Mouse (Mus musculus) liver, embryonic 14.5 days (tissue): ENCODE measurements around the gene Tada3. TPM values are rescaled to one million over a fixed set of nuclear protein-coding genes. Genes with fewer than 3 reads are reported as not detected.
A peak's percentile ranks its signal among the peaks of the same experiment; 100 is the strongest.

Experiments used
- ATAC-seq: fragments of 200-750 bp; cut with Nextera tagmentation; 2 replicates; pipeline ENCODE4 v1.8.0; 2017; ENCODE audit warnings: moderate number of reproducible peaks, mild to moderate bottlenecking, moderate library complexity; ENCODE audit not compliant: insufficient read depth
- DNase-seq, 3 experiments: peaks; one replicate each; pipeline ENCODE4 v3.0.0-alpha.2; 2012 to 2013; ENCODE audit warnings: low read depth in 3 of 3, low spot score in 3 of 3
- H3K27ac ChIP-seq: fragments of 300-500 bp; sonication (generic); 2 replicates; pipeline ENCODE4 v1.5.1; 2014; ENCODE audit warnings: moderate library complexity, mild to moderate bottlenecking, control low read depth, inconsistent platforms
- H3K27me3 ChIP-seq: fragments of 300-500 bp; sonication (generic); 2 replicates; pipeline ENCODE4 v1.6.1; 2014; ENCODE audit warnings: mild to moderate bottlenecking, low read length, moderate library complexity; ENCODE audit not compliant: control insufficient read depth, insufficient read depth
- H3K36me3 ChIP-seq: fragments of 300-500 bp; sonication (generic); replicated peaks from 2 replicates; pipeline ENCODE4 v1.6.1; 2014; ENCODE audit warnings: low read depth; ENCODE audit not compliant: control insufficient read depth, insufficient read depth
- H3K4me1 ChIP-seq, 2 experiments: fragments of 200-500 bp in 1 of 2; fragments of 300-500 bp in 1 of 2; sonication (generic) in 1 of 2; replicated peaks; 2 replicates each; pipeline ENCODE4 v1.6.1; 2012 to 2014; ENCODE audit warnings: antibody characterized with exemption in 1 of 2, inconsistent platforms in 1 of 2, low read length in 1 of 2; ENCODE audit not compliant: control insufficient read depth in 2 of 2, insufficient read depth in 2 of 2
- H3K4me2 ChIP-seq: fragments of 300-500 bp; sonication (generic); 2 replicates; pipeline ENCODE4 v1.6.1; 2014; ENCODE audit warnings: low read depth, mild to moderate bottlenecking, control low read depth, moderate library complexity
- H3K4me3 ChIP-seq, 2 experiments: fragments of 200-500 bp in 1 of 2; fragments of 300-500 bp in 1 of 2; sonication (generic) in 1 of 2; 2 replicates each; pipeline ENCODE4 v1.5.1; 2012 to 2014; ENCODE audit warnings: low read depth in 2 of 2, low read length in 2 of 2, mild to moderate bottlenecking in 2 of 2, control low read depth in 1 of 2, inconsistent platforms in 1 of 2, moderate library complexity in 1 of 2; ENCODE audit not compliant: insufficient read depth in 1 of 2
- H3K9ac ChIP-seq: fragments of 300-500 bp; sonication (generic); replicated peaks from 2 replicates; pipeline ENCODE4 v1.6.1; 2014; ENCODE audit warnings: mild to moderate bottlenecking, control low read depth, moderate library complexity
- H3K9me3 ChIP-seq: fragments of 300-500 bp; sonication (generic); 2 replicates; pipeline ENCODE4 v1.6.1; 2016; ENCODE audit warnings: low read length, mixed read lengths; ENCODE audit not compliant: control insufficient read depth
- CTCF ChIP-seq: IDR thresholded peaks from 2 replicates; pipeline ENCODE4 v1.5.1; 2016; ENCODE audit warnings: antibody characterized with exemption, low read depth, control low read depth
- EP300 ChIP-seq: IDR thresholded peaks from 2 replicates; pipeline ENCODE4 v1.6.1; 2016; ENCODE audit warnings: antibody characterized with exemption, low read depth
- WGBS: fragments of 180-500 bp; shearing (Covaris S2); extraction: QIAGEN DNeasy Blood & Tissue Kit; methylation state at CpG from one replicate; pipeline ENCODE4 v1.1.7; 2014; ENCODE audit not compliant: insufficient replicate concordance; 5-methylcytosine and 5-hydroxymethylcytosine counted together
- polyA plus RNA-seq, 2 experiments: library from polyadenylated mRNA; depleted of rRNA in 1 of 2; stranded (reverse) in 1 of 2; unstranded in 1 of 2; fragments of >200 nt; fragmentation: Nextera tagmentation in 1 of 2; extraction: Ambion mirVana in 1 of 2; gene quantifications; 2 replicates each; pipeline versions ENCODE4 v1.2.1 to v1.2.3; 2012 to 2014

Gene Tada3
- polyA plus RNA-seq, 2 experiments: 15.1 to 15.6 TPM

GRCm38 (mm10) chr6:113388960-113389359 lies 11.3 kb upstream of the Tada3 start, which contains the start of gene Ttll3:
TSS of gene Ttll3 (plus strand) at chr6:113389260.
- no peak for ATAC-seq
- Histone ChIP-seq H3K4me3 (no peak within 1 kb of the TSS), H3K27ac (no peak within 1 kb of the TSS), H3K9ac (no peak within 1 kb of the TSS), H3K36me3 (peaks cover 59% of the 10 kb centered on the region), H3K4me1 (0 out of 4 replicates have a peak, but pooled peaks cover 0 to 2% of the 10 kb centered on the region in 2 experiments), H3K27me3 (peaks cover 6% of the 10 kb centered on the region), H3K4me2 (no peak within 1 kb of the TSS), H3K9me3 (no peaks in the 10 kb centered on the region)
- DNase-seq: no peak
- WGBS: 78% methylated on average over 8 of the region's 8 CpGs
- TF ChIP-seq CTCF (no peak), EP300 (no peak)

- H3K4me1 ChIP-seq: no peaks in the 10 kb centered on the region
- H3K9ac ChIP-seq: no peak overlapping the region
- H3K27ac ChIP-seq: no peak overlapping the region
- TF ChIP-seq CTCF (no peak), EP300 (no peak)
- no peak overlapping the region for H3K4me2 ChIP-seq
- H3K27me3 ChIP-seq: no peaks in the 10 kb centered on the region
- DNase-seq (no peak), ATAC-seq (no peak)
- H3K36me3 ChIP-seq: peaks cover 87% of the 10 kb centered on the region
- 69% methylated on average over 3 of the region's 3 CpGs for WGBS
- no peak overlapping the region for H3K4me3 ChIP-seq
- no peaks in the 10 kb centered on the region for H3K9me3 ChIP-seq
Observed at GRCm38 (mm10) chr6:113386025-113386424, 8.3 kb upstream of the Tada3 start.

DNA sequence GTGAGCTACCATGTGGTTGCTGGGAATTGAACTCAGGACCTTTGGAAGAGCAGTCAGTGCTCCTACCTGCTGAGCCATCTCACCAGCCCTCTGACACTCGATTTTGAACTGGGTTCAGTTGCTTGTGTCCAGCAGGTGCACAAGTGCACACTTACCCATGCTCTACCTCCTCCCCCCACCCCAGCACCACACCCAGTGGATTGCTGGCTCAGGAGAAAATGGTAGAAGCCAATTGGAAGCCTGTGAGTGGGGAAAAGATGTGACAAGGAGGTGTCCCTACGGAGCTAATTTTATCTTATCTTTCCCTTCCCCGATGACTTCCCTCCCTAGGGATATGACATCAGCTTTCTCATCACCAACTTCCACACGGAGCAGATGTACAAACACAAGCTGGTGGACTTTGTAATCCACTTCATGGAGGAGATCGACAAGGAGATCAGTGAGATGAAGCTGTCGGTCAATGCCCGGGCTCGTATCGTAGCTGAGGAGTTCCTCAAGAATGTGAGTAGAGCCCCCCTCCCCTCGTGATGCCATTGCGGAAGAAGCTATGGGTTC lies 7.6 kb upstream of the Tada3 start:
- DNase-seq (no peak), ATAC-seq (no peak)
- WGBS: 76% methylated on average over 11 of the region's 11 CpGs
- Histone ChIP-seq H3K4me3 (no peak overlapping the region), H3K9me3 (no peaks in the 10 kb centered on the region), H3K27me3 (no peaks in the 10 kb centered on the region), H3K4me2 (no peak overlapping the region), H3K36me3 (peaks cover 90% of the 10 kb centered on the region), H3K9ac (no peak overlapping the region), H3K27ac (no peak overlapping the region), H3K4me1 (peaks cover 0 to under 1% of the 10 kb centered on the region in 2 experiments; a peak in 1 of 4 replicates)
- no peak for TF ChIP-seq CTCF
- TF ChIP-seq EP300: no peak

DNA sequence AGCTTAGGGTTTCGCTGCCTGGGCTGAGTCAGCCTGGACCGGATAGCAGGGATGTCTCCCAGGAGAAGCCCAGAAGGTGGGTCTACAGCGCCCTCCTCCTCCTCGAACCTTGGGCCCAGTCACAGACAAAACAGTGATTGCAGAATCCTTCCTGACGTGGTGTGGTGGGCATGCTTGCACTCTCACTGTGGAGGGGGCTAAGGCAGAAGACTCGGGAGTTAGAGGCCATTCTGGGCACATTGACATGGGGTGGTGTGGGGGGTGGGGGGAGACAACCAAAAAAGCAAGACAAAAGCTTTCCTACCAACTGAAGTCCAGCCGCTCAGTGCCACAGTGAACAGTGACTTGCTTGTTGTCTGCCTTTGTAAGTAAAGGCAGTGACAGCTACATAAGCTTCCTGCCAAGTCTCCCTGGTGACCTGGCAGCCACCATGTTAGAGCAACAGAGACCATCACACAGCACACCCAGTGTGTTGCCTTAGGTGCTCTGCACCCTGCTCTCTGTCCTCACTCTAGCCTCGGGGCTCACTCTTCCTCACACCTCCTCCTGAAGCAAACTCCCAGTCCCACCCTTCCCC lies 6.8 kb upstream of the Tada3 start:
- WGBS: 75% methylated on average over 8 of the region's 8 CpGs

DNA sequence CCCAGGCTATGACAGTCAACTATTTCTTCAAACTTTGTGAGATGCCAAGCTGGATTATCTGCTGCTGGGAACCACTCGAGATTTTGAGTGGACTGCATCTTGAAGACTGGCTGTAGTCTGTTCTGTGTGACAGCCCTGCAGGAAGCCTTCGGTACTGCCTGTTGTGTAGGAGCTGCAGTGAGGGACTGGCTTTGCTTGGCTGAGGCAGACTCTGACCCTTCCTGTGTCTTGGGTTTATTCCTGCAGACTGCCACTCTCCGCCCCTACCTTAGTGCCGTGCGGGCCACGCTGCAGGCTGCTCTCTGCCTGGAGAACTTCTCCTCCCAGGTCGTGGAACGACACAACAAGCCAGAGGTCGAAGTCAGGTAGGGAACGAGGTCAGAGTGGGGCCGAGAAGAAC lies 2.8 kb upstream of the Tada3 start:
- H3K4me2 ChIP-seq: no peak overlapping the region; the same call in 1 of the 2 replicates
- H3K9me3 ChIP-seq: no peaks in the 10 kb centered on the region
- peaks cover 16 to 17% of the 10 kb centered on the region in 2 experiments for H3K4me1 ChIP-seq
- 87% methylated on average over 11 of the region's 11 CpGs for WGBS
- DNase-seq: no peak
- H3K4me3 ChIP-seq: no peak overlapping the region
- no peak for ATAC-seq
- no peaks in the 10 kb centered on the region for H3K27me3 ChIP-seq
- TF ChIP-seq CTCF (peak; percentile 33; the same call in 1 of the 2 replicates), EP300 (no peak)
- H3K36me3 ChIP-seq: peaks cover 50% of the 10 kb centered on the region
- H3K9ac ChIP-seq: no peak overlapping the region
- H3K27ac ChIP-seq: no peak overlapping the region

More for the DNA sequence above, 6.8 kb upstream of the Tada3 start:
- Histone ChIP-seq H3K4me2 (no peak overlapping the region), H3K4me1 (peaks cover 5 to 6% of the 10 kb centered on the region in 2 experiments), H3K9me3 (no peaks in the 10 kb centered on the region), H3K27ac (no peak overlapping the region), H3K36me3 (peaks cover 82% of the 10 kb centered on the region), H3K4me3 (no peak overlapping the region), H3K27me3 (no peaks in the 10 kb centered on the region), H3K9ac (no peak overlapping the region)
- no peak for TF ChIP-seq EP300
- TF ChIP-seq CTCF: no peak
- DNase-seq (no peak), ATAC-seq (no peak)
